Mouse (Mus musculus): ENCODE results near the gene Spryd3. TPM values are rescaled to one million over a fixed set of nuclear protein-coding genes. Genes with fewer than 3 reads are reported as not detected.

Gene Spryd3
- total RNA-seq, 2 experiments from 2014 or later, result 3.2 to 17.9 TPM

GRCm38 (mm10) chr15:102147674-102148402 lies 11.8 kb upstream of the Spryd3 start:
- no peak for ATAC-seq (replicated peaks; ENCODE audit: poor library complexity)

- ATAC-seq (replicated peaks; ENCODE audit: poor library complexity), result peak; percentile 49
Measured at GRCm38 (mm10) chr15:102146882-102147281, 10.8 kb upstream of the Spryd3 start.

- ATAC-seq (replicated peaks; ENCODE audit: poor library complexity), result no peak
Measured at GRCm38 (mm10) chr15:102146089-102146488, 10.1 kb upstream of the Spryd3 start.

GRCm38 (mm10) chr15:102145330-102145729 lies 9.3 kb upstream of the Spryd3 start:
- ATAC-seq (replicated peaks; ENCODE audit: poor library complexity), result no peak

GRCm38 (mm10) chr15:102144726-102145125 lies 8.7 kb upstream of the Spryd3 start:
- no peak for ATAC-seq (replicated peaks; ENCODE audit: poor library complexity)

- no peak for ATAC-seq (replicated peaks; ENCODE audit: poor library complexity)
Measured at GRCm38 (mm10) chr15:102144274-102144711, 8.3 kb upstream of the Spryd3 start, which contains the start of gene Igfbp6. Igfbp6 (plus strand) TSS chr15:102144362.

GRCm38 (mm10) chr15:102142914-102143912 lies 7.2 kb upstream of the Spryd3 start:
- ATAC-seq (replicated peaks; ENCODE audit: poor library complexity), result peak; percentile 64

- no peak for ATAC-seq (replicated peaks; ENCODE audit: poor library complexity)
Measured at GRCm38 (mm10) chr15:102141120-102141519, 5.1 kb upstream of the Spryd3 start.

GRCm38 (mm10) chr15:102135522-102136128 lies 409 bp downstream of the Spryd3 start:
- no peak for ATAC-seq (replicated peaks; ENCODE audit: poor library complexity)

GRCm38 (mm10) chr15:102134709-102135108 lies 1.3 kb downstream of the Spryd3 start:
- peak; percentile 35; the same call in 1 of the 2 replicates for ATAC-seq (replicated peaks; ENCODE audit: poor library complexity)

- no peak for ATAC-seq (replicated peaks; ENCODE audit: poor library complexity)
Measured at GRCm38 (mm10) chr15:102133314-102133713, 2.7 kb downstream of the Spryd3 start.

- ATAC-seq (replicated peaks; ENCODE audit: poor library complexity), result no peak
Measured at GRCm38 (mm10) chr15:102126303-102126702, 9.7 kb downstream of the Spryd3 start.

GRCm38 (mm10) chr15:102120530-102120929 lies 15.5 kb downstream of the Spryd3 start:
- no peak for ATAC-seq (replicated peaks; ENCODE audit: poor library complexity)

- ATAC-seq (replicated peaks; ENCODE audit: poor library complexity), result no peak
Measured at GRCm38 (mm10) chr15:102119831-102120170, 16.2 kb downstream of the Spryd3 start.

- no peak for ATAC-seq (replicated peaks; ENCODE audit: poor library complexity)
Measured at GRCm38 (mm10) chr15:102119121-102119830, 16.8 kb downstream of the Spryd3 start.

GRCm38 (mm10) chr15:102118591-102118990 lies 17.4 kb downstream of the Spryd3 start:
- no peak for ATAC-seq (replicated peaks; ENCODE audit: poor library complexity)

GRCm38 (mm10) chr15:102117461-102118443 lies 18.3 kb downstream of the Spryd3 start:
- ATAC-seq (replicated peaks; ENCODE audit: poor library complexity), result no peak

GRCm38 (mm10) chr15:102116753-102117415 lies 19.1 kb downstream of the Spryd3 start:
- ATAC-seq (replicated peaks; ENCODE audit: poor library complexity), result no peak

- peak; percentile 45 for ATAC-seq (replicated peaks; ENCODE audit: poor library complexity)
Measured at GRCm38 (mm10) chr15:102115731-102116231, 20.3 kb downstream of the Spryd3 start.

All from megakaryocyte progenitor cell, adult 5-6 weeks (primary cell).